Mouse (Mus musculus) layer of hippocampus, postnatal 25 days (tissue): ENCODE measurements around the gene Mdga2. TPM values are rescaled to one million over a fixed set of nuclear protein-coding genes. Genes with fewer than 3 reads are reported as not detected.

ENCODE experiments used
- DNase-seq, 2 experiments: peaks; one replicate each; pipeline ENCODE4 v3.0.0; 2022; ENCODE audit warnings: mixed read lengths in 2 of 2, low spot score in 1 of 2; ENCODE audit errors: extremely low spot score in 1 of 2
- total RNA-seq, 2 experiments: library from RNA; stranded (reverse); gene quantifications; 2 replicates each; pipeline ENCODE4 v1.2.3; 2021

Mdga2 gene
- total RNA-seq, 2 experiments from 2014 or later = 35.9 to 50.8 TPM

DNA sequence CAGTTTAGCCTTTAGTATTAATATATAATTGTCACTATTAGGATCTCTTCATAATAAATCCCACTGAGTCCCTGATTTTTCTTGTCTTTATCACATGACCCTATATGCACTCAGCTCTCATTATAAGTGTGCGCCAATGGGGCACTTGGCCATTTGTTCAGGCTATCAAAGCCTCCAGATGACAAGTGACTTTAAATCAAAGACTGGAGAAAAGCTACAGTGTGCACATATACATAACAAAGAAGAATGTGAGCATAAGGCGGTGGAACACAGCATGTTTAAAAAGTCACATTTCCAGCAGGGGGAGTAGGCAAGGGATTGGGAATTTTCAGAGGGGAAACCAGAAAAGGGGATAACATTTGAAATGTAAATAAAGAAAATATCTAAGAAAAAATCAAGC is 497.9 kb downstream of the Mdga2 start:
- DNase-seq = no peak

DNA sequence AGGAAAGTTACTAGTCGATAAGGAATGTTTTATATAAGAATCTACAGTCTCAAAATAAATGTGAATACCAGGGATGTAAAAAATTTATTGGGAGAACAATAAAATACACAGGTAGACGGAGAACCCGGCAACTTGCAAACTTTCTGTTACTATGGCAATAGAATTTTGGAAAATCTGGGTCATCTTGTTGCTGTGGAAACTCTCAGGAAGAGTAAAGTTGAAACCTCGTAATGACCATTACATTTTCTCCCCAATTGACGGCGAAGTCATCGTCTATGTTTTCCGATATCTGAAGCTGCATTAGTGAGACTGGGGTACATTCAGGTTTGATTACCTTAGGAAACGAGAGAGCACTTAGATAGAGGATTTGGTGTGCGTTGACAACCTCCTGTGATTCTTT is 514.0 kb downstream of the Mdga2 start:
- no peak for DNase-seq

DNA sequence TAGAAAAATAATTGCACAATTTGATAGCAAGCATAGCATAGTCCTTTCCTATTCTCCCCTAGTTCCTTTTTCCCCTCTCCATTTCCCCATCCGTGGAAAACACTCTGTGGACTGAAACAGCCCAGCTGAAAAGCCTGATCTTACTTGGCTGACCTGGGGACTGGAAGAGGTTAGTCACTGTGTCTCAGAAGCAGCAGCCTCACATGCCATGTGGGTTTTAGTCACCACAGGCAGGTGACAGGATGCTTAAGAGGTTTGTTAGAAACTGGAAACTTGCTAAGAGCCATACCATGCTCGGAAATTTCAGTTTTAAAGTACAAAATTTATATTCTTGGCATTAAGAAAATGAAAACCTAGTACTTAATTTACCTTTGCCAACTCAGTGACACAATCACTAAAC is 514.9 kb downstream of the Mdga2 start:
- no peak for DNase-seq

DNA sequence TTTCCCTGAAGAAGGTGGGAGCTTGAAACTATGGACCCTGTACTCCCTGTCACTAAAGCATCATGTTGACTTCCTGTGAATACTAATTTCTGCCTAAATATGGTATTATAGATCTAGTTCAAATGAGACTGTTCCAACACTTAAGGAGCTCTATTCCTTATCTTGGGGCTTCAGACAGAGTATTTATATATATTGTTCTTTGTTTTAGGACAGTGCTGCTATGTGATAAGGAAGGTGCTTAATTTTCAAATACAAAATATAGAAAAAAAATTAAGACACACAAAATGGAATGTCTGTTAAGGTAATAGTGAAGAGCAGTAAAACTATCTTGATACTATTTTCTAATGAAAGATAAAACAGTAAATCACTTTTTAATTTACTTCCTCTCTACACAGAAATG is 517.3 kb downstream of the Mdga2 start:
- no peak for DNase-seq

DNA sequence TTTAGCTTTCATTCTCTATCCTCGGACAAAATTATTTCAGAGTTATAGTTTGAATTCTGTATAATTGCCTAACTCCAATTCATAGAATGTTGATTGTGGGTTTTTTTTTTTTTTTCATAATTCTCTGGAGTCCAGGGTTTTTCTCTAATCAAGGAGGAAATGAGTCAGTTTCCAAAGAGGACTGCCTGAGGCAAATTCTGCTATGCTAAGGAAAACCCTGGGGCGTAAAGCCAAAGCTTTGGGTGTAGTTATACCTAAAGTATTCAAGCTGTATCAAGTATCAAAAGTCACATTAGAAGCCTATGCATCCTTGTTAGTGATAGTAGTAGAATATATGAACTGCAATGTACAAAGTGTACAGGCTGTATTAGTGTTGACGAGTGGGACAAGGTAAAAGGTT is 519.6 kb downstream of the Mdga2 start:
- no peak for DNase-seq

DNA sequence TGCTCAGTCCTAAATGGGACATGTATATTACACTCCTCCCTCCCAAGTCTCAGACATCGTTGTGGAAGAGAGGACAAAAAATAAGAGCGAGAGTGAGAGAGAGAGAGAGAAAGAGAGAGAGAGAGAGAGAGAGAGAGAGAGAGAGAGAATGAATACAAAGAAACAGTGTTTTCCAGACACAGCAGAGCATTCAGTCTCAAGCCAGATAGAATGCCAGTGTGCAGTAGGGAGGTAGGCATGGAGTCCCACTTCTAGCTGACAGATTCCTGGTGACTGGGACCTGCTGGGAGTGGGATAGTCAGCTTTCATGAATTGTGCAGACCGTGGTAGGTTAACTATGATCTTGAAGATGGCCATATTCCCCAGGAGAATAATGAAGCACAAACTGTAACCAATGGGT is 542.8 kb downstream of the Mdga2 start:
- no peak for DNase-seq

DNA sequence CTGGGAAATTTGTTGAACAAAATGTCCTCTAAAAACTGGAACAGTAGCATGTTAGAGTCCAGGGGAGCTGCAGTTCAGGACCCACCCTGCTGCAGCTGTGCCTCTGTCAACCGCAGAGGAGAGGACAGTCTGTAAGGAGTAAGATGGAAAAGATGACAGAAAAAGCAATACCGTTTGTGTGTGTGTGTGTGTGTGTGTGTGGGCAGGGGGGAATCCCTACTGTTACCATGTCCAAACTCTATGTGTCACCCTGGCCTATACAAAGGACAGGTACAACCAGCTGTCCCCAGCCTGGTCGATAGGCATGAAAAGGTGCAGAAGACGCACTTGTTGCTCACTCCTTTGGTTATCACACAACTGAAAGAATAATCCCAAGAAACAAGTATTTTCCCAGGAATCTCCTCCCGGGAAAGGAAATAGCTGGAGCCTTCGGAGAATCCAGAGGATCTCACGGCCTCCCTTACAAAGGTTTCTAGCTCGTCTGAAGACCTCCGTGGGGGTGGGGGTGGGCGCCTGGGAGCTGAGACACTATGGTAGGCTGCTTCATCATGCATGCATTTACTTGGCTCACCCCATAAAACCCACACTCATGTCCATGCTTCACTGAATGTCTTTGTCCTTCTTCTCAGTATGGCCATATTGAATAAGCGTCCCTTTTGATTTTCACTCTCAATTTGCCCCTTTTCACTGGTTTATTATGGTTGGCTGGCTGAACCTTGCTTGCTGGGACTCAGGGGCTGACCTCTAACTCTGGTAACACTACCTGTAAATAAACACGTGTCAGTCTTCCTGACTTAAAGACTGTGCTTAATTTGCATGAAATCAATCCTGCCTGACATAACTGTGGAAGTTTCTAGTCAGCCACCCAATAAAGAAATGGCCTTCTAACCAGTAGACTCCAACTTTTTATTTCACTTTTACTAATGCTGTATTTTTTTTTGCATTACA is 573.5 kb downstream of the Mdga2 start:
- no peak for DNase-seq

DNA sequence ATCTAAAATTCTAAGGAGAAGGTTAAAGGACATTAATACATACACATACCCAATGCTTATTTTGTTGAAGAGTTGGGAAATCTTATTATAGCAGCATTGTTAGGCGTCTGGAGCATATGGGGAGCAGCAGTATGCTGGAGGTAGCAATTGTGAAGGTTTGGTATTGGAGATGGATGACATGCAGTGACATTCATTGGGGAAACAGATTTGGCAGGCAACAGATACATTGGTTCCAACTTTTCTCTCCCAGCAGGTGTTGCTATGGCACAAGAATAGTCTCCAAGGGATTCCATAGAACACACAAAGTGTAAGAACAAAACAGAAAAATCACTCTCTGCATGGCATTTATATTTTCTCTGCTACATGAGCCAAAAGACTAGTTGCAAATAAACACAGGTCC is 581.9 kb downstream of the Mdga2 start:
- DNase-seq = no peak

DNA sequence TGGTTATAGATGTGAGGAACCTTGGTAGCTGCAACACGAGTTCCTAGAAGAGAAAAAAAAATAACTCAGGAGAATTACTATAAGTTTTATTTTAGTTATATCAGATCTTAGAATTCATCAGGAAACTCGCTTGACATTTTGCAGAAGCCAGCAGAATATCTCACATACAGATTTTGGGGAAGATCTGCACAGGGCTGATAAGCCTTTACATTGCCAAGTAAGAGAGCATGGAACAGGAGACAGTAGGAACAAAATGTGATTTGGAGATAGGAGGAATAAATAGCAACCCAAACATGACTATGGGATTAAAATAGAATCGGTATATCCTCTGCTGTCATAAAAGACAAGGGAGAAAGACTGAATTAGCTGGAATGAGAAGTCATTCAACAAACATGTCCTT is 602.4 kb downstream of the Mdga2 start:
- DNase-seq = no peak

DNA sequence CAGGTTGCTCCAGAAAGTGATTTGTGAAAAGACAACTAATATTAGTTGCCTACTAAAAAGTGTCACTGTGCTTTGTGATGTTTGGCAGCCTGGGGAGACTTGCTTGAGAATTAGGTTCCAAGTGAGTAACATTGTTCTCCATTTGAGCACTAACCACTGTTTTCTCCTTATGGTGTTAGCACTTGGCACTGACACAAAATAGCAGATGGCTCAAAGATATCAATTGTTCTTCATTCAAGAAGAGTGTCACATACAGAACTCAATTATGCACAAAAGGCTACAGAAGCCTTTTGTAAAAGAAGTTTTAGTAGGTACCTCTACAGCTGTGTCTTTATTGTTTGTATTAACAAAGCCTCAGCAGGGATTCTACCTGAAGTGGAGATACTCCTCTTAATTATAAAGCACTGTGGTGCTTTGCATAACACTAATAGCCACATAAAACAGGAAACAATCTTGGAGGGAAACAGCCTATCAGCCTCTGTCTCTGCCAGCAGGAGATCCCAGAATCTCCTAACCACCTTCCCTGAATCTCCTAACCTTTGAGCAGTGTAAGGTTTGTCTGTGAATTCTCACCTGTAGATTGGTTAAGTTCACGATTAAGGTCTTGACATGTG is 630.6 kb downstream of the Mdga2 start:
- DNase-seq = no peak

DNA sequence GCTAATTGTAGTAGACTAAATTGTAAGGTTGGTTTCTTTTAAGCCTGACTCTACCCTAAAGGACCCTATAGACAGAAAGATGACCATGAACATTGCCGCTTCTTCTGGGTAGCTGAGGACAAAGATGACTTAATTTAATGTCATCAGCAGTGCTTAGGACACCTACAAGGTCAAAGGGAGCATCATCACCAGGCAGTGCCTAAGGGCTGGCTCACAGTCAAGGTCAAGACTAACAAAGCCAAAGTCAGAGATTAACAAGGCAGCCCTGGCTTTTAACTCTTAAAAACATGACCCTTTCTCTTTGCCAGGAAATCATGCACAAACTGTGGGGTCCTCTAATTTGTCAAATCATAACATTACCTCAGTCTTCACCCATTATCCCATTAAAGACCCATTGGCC is 657.0 kb downstream of the Mdga2 start:
- DNase-seq = no peak

DNA sequence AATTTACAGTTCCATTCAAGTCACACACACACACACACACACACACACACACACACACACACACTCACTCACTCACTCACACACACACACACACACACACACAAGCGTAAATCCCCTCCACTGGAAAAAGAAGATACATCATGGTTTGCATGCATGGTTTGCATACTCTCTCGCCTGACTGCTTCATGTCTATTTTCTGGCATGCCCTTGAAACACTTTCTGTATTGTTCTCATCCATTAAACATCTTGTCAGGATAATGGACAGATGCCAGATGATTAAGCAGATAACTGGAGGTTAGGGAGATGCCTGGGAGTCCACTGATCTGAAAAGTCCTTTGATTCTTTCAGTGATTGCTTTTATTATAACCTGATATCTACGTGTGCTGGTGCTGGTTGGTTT is 665.5 kb downstream of the Mdga2 start:
- no peak for DNase-seq

DNA sequence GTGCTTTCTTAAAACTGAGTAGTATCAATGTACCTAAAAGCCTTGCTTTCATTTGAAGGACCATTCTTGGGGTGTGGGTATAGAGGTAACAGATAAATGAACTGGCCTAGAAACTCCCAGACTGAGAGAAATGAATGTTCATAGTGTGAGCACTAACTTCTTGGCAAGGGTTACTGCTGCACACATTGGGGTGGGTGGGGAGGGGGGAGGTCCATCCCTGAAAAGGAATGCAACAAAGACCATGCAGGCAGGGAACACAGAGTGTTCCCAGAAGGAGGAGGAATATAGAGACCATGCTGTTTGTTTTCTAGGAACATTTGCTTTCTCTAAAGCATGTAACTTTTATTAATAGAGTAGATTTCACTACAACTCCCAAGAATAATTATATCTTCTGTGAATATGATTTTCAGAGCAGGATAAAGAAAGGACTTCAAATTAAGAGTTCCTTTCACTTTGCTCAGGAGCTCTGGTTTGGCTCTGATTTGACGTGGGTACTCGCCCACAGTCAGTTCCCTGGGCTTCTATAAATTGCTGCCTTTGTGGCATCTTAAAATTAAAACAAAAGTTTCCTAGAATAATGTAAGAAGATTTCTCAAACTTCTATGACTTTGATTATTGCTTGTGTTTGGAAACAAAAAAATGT is 666.0 kb downstream of the Mdga2 start:
- no peak for DNase-seq

DNA sequence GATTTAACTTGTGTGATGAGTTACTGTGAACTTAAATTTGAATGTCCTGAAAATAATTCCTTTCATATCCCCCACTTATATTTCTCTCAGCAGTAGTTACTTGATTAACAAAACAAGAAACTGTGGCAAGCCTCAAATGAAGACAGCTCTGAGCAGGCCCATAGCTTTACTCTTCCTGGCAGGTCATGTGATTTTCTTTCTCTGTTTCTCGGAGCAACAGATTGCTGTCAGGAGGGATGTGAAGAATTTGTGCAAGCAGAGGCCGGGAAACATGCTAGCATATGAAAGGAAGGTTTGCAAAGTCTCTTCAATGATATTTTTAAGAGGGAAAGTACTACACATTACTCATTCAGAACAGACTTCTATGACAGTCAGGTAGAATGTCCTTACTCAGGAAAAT is 697.4 kb downstream of the Mdga2 start:
- DNase-seq = no peak

DNA sequence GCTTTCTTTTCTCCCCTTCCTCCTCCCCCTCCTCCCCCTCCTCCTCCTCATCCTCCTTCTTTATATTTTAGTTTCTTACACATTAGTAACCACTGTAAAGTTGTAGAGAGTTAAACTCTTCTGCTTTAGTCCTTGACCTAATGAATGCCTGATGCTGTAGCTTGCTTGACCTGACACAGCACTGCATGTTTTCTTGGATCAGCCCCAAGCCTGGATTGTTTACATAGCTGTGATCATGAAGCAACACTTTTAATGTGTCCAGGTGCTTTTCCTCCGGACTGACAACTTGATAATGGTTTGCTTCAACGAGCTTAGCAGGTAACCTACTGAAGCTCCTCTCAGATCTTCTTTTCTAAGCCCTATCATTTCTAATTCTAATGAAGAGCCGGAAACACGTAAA is 723.1 kb downstream of the Mdga2 start:
- no peak for DNase-seq

DNA sequence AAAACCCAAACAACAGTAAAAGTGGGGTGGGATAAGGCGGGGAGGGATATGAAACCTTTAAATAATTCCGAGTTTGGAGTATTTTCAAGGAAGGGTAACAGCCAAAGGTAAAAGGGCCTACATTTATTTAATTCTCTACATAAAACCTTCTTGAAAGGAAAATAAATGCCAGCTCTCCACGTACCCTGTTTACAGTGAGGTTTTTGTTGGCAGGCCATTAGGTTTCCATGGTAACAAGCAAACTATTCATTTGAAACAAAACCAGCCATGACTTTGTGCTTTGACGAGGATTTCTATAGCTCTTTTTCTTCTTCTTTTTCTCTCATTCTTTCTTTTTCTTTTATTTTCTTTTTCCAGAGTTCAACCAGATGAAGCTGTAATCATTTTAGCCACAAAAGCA is 751.5 kb downstream of the Mdga2 start:
- DNase-seq = no peak

DNA sequence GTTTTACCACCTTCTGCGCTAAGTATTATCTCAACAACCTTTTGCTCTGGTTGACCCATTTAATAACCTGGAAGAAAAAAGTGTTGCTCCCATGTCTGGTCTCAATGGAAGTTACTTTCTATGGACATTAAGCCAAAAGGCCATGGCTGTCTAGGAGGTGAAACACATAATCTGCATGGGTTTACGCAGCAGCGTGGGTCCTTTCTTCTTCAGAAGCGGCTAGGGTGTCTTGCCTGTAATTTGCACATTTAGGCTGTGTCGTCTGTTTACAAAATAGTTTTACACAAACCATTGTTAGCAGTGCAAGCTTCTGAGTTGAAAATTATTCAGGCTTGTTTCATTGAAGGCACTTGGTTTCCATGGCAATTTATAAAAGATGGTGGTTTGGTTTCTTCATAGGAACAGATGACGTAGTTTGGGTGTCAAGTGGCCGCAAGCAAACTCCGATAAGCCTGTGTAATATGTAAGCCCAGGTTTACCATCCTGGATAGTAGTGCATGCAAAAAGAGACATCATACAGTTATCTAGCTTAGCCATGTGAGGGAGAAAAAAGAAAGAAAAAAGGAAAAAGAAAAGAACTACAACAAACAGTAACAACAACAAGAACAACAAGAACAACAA is 752.0 kb downstream of the Mdga2 start:
- DNase-seq = no peak

DNA sequence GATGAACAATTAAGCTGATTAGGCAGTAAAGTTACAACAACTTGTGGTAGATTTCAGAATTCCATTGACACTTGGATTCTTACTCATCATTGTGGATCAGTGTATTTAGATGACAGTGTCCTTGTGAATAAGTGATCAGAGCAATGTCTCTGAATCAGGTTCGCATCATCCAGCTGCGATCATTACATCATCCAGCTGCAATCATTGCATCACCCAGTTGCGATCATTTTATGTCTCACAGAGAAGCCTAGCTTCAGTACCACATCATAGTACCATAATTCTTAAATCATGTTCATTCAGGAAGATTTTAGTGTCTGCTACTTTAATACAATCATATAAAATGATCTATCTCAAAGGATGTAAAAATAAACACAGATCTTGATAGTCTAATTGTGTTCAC is 756.8 kb downstream of the Mdga2 start:
- DNase-seq = no peak

DNA sequence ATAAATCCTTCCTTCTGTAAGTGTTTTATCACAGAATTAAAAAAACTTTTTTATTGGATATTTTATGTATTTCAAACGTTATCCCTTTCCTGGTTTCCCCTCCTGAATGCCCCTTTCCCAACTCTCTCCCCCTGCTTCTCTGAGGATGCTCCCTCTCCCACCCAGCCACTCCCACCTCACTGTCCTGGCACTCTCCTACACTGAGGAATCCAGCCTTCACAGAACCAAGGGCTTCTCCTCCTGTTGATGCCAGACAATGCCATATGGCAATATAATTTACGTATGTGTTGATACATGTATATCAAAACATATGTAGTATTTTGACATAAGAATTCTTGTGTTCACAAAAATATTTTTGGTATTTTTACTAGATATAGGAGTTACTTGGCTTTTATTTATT is 779.0 kb downstream of the Mdga2 start:
- DNase-seq = no peak
